Mouse (Mus musculus) embryonic facial prominence, embryonic 15.5 days (tissue): ENCODE measurements around the gene Lmna. TPM values are rescaled to one million over a fixed set of nuclear protein-coding genes. Genes with fewer than 3 reads are reported as not detected.

Source experiments
- ATAC-seq: fragments of 200-750 bp; cut with Nextera tagmentation; 2 replicates; pipeline ENCODE4 v1.8.0; 2017; ENCODE audit warnings: low read depth, moderate TSS enrichment; ENCODE audit not compliant: insufficient number of reproducible peaks, low FRiP score, low TSS enrichment
- H3K27ac ChIP-seq: fragments of 300-500 bp; sonication (generic); replicated peaks from 2 replicates; pipeline ENCODE4 v1.5.1; 2015; ENCODE audit warnings: mild to moderate bottlenecking, inconsistent platforms
- H3K27me3 ChIP-seq: fragments of 300-500 bp; sonication (generic); 2 replicates; pipeline ENCODE4 v1.6.1; 2015; ENCODE audit warnings: inconsistent platforms
- H3K36me3 ChIP-seq: fragments of 300-500 bp; sonication (generic); 2 replicates; pipeline ENCODE4 v1.6.1; 2015; ENCODE audit warnings: mild to moderate bottlenecking, inconsistent platforms
- H3K4me1 ChIP-seq: fragments of 300-500 bp; sonication (generic); 2 replicates; pipeline ENCODE4 v1.6.1; 2015; ENCODE audit warnings: inconsistent platforms
- H3K4me2 ChIP-seq: fragments of 300-500 bp; sonication (generic); replicated peaks from 2 replicates; pipeline ENCODE4 v1.6.1; 2015; ENCODE audit warnings: mild to moderate bottlenecking, inconsistent platforms
- H3K4me3 ChIP-seq: fragments of 300-500 bp; sonication (generic); replicated peaks from 2 replicates; pipeline ENCODE4 v1.5.1; 2015; ENCODE audit warnings: mild to moderate bottlenecking, inconsistent platforms
- H3K9ac ChIP-seq: fragments of 300-500 bp; sonication (generic); 2 replicates; pipeline ENCODE4 v1.6.1; 2015; ENCODE audit warnings: inconsistent platforms
- H3K9me3 ChIP-seq: fragments of 300-500 bp; sonication (generic); replicated peaks from 2 replicates; pipeline ENCODE4 v1.6.1; 2016; ENCODE audit warnings: inconsistent platforms
- WGBS: fragments of 180-500 bp; shearing (Covaris S2); methylation state at CpG from one replicate; pipeline ENCODE4 v1.1.7; 2015; 5-methylcytosine and 5-hydroxymethylcytosine counted together
- polyA plus RNA-seq: library from polyadenylated mRNA; unstranded; fragments of >200 nt; fragmentation: Nextera tagmentation; extraction: Ambion mirVana; gene quantifications from 2 replicates; pipeline ENCODE4 v1.2.1, GENCODE M21; 2015

Lmna gene
- polyA plus RNA-seq, 1 experiment from 2014 or later, result 625 TPM

GRCm38 (mm10) chr3:88464425-88464824 lies 45.3 kb downstream of the Lmna start:
- WGBS, result 45% methylated on average over 3 of the region's 3 CpGs
- H3K4me3 ChIP-seq, result no peak overlapping the region
- no peaks in the 10 kb centered on the region for H3K27me3 ChIP-seq
- no peak overlapping the region for H3K9ac ChIP-seq
- no peaks in the 10 kb centered on the region for H3K9me3 ChIP-seq
- no peak overlapping the region for H3K4me2 ChIP-seq
- ATAC-seq, result no peak
- H3K27ac ChIP-seq, result no peak overlapping the region
- peaks cover 10% of the 10 kb centered on the region; the same call in 1 of the 2 replicates for H3K4me1 ChIP-seq
- H3K36me3 ChIP-seq, result no peaks in the 10 kb centered on the region

DNA sequence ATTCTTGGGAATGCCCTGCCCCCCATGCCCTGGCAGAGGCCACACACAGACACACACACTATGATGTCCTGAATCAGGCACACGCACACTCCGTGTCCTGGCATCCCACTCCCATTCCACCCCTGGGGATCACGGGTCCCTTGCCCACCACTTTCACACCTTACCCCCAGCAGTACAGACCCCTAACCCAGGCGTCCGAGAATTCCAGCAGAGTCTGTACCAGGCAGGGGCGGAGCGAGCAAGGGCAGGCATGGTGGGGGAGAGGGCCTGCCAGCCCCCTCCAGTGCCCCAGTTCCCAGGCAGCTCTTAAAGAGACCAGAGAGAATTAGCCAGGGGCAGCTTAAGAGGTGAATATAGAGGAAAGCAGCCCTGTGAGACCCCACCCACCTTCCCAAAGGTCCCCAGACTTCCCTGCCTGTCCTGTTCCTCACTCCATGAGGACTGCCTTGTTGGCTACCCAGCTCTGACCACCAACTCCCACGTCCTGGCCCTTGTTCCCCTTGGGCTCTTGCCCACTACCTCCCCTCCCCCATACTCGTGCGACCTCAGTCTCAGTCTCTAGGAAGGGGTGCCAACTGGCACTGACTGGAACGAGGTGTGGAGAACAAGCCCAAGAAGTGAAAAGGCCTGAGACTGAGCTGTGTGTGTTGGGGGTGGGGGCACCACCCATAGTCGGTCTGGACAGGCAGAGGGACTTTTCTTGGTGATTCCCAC lies 48.6 kb downstream of the Lmna start, which contains the start of gene Sema4a:
Sema4a (minus strand) TSS at position 200 of the 714 bp plus-strand sequence.
- no peak for ATAC-seq
- H3K9me3 ChIP-seq, result no peaks in the 10 kb centered on the region
- H3K27me3 ChIP-seq, result no peaks in the 10 kb centered on the region
- H3K4me3 ChIP-seq, result no peak within 1 kb of the TSS
- H3K27ac ChIP-seq, result no peak within 1 kb of the TSS
- WGBS, result 33% methylated on average over 12 of the region's 12 CpGs
- no peak within 1 kb of the TSS for H3K4me2 ChIP-seq
- peaks cover 32% of the 10 kb centered on the region for H3K4me1 ChIP-seq
- H3K9ac ChIP-seq, result no peak within 1 kb of the TSS
- no peaks in the 10 kb centered on the region for H3K36me3 ChIP-seq

- Histone ChIP-seq H3K9ac (no peak overlapping the region), H3K27me3 (no peaks in the 10 kb centered on the region), H3K4me1 (peaks cover 41% of the 10 kb centered on the region), H3K9me3 (no peaks in the 10 kb centered on the region), H3K4me3 (no peak overlapping the region), H3K4me2 (no peak overlapping the region), H3K36me3 (no peaks in the 10 kb centered on the region), H3K27ac (no peak overlapping the region)
- 70% methylated on average over 5 of the region's 5 CpGs for WGBS
- no peak for ATAC-seq
Observed at GRCm38 (mm10) chr3:88460029-88460428, 49.7 kb downstream of the Lmna start.

DNA sequence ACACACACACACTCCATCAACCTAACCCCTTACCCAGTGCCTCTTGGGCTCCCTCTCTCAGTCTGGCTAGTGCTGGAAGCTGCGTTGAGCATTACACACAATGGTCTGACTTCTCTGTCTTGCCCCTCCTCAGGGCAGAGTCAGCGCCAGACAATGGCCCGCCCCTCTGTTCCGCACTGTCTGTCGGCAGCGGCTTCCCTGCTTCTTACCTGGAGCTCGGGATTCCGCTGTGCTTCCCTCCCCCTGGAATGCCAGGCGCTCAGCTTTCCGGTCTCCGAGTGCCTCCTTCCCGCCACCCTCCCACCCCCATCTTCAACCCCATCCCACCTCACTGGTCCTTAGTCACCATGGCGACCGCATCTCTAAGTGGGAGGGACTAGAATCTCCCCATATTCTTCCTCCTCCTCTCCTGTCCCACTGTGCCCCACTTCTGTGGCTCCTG lies 51.0 kb downstream of the Lmna start:
- H3K4me3 ChIP-seq, result peak overlapping the region; percentile 10; the same call in 1 of the 2 replicates
- no peaks in the 10 kb centered on the region for H3K27me3 ChIP-seq
- H3K9ac ChIP-seq, result no peak overlapping the region
- no peaks in the 10 kb centered on the region for H3K36me3 ChIP-seq
- WGBS, result 2% methylated on average over 14 of the region's 14 CpGs
- peaks cover 51% of the 10 kb centered on the region for H3K4me1 ChIP-seq
- H3K9me3 ChIP-seq, result no peaks in the 10 kb centered on the region
- H3K27ac ChIP-seq, result no peak overlapping the region
- peak overlapping the region; percentile 38 for H3K4me2 ChIP-seq
- ATAC-seq, result no peak

- no peak for ATAC-seq
- 68% methylated on average over 7 of the region's 7 CpGs for WGBS
- Histone ChIP-seq H3K9ac (no peak overlapping the region), H3K27ac (peak overlapping the region; percentile 4; the same call in 1 of the 2 replicates), H3K36me3 (no peaks in the 10 kb centered on the region), H3K4me1 (peaks cover 51% of the 10 kb centered on the region), H3K27me3 (no peaks in the 10 kb centered on the region), H3K4me3 (no peak overlapping the region), H3K4me2 (no peak overlapping the region), H3K9me3 (no peaks in the 10 kb centered on the region)
Observed at GRCm38 (mm10) chr3:88456746-88457532, 52.8 kb downstream of the Lmna start.

DNA sequence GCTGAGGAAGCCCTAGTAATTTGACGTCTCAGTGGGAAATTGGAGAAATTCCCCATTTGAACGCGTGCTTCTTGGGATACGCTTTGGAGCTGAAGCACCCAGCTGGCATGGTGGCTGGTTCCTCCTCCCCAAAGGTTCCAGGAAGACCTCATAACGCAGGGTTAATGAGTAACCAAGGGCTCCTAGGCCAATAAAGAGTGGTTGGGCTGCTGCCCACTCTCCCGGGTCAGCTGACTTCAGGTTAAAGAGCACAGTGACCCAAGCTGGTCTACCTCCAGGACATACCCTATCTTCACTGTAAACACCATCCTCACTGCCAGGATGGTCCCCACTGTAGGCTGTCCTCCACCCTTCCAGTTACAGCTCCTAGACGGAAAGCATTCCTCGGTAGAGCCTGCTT lies 53.4 kb downstream of the Lmna start:
- no peak overlapping the region for H3K4me2 ChIP-seq

GRCm38 (mm10) chr3:88455588-88456264 lies 54.0 kb downstream of the Lmna start:
- Histone ChIP-seq H3K4me2 (peak overlapping the region; percentile 27), H3K4me1 (peaks cover 43% of the 10 kb centered on the region), H3K36me3 (no peaks in the 10 kb centered on the region), H3K9ac (no peak overlapping the region), H3K4me3 (peak overlapping the region; percentile 16), H3K27me3 (no peaks in the 10 kb centered on the region), H3K27ac (peak overlapping the region; percentile 81), H3K9me3 (no peaks in the 10 kb centered on the region)
- ATAC-seq, result peak; percentile 17; the same call in 1 of the 2 replicates
- WGBS, result 65% methylated on average over 18 of the region's 18 CpGs

More for the DNA sequence above, 53.4 kb downstream of the Lmna start:
- peak overlapping the region; percentile 4; the same call in 1 of the 2 replicates for H3K27ac ChIP-seq
- no peak overlapping the region for H3K4me3 ChIP-seq
- no peaks in the 10 kb centered on the region for H3K9me3 ChIP-seq
- ATAC-seq, result no peak
- H3K4me1 ChIP-seq, result peaks cover 49% of the 10 kb centered on the region
- H3K36me3 ChIP-seq, result no peaks in the 10 kb centered on the region
- H3K9ac ChIP-seq, result no peak overlapping the region
- no peaks in the 10 kb centered on the region for H3K27me3 ChIP-seq
- 88% methylated on average over 8 of the region's 8 CpGs for WGBS

DNA sequence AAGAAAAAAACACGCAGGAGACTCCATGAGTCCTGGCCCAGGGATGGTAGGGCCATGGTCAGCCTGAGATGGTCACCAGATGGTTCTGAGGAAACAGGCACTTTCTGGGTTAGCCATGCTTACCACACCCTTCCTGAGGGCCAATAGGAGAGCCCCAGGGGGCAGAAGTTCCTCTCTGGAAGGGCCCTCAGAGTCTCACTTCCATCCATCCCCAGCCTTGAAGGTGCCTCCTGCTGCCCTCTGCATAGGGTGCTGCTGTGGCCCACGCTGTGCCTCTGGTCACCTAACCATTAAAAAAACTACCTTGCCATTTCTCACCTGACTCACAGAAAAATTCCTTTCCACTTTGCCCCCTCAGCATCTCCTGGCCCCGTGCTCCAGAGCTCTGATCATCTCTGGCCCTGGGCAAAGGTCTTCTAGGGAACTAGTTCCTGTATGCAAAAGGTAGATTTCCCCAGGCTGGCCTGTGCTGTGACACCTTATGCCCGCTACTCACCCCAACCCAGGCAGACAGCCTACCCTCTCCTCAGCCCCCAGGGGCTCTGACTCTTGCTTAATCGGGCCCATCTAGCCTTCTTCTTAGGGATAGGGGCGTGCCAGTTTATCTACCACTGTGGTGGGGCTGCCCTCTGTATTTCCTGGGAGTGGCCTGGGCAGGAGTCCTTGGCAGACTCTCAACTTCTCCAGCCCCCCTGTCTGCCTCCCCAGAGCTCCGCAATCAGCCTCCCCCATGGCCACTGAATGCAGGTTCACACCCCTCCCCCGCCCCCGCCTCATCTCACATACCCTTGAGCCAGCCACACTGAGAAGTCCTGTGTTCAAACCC lies 54.8 kb downstream of the Lmna start:
- peak; percentile 25; the same call in 1 of the 2 replicates for ATAC-seq
- no peaks in the 10 kb centered on the region for H3K36me3 ChIP-seq
- WGBS, result 53% methylated on average over 9 of the region's 9 CpGs
- peak overlapping the region; percentile 27 for H3K4me2 ChIP-seq
- peak overlapping the region; percentile 81 for H3K27ac ChIP-seq
- H3K27me3 ChIP-seq, result no peaks in the 10 kb centered on the region
- H3K9me3 ChIP-seq, result no peaks in the 10 kb centered on the region
- H3K4me1 ChIP-seq, result peaks cover 41% of the 10 kb centered on the region
- no peak overlapping the region for H3K9ac ChIP-seq
- H3K4me3 ChIP-seq, result peak overlapping the region; percentile 16

- Histone ChIP-seq H3K4me2 (peak overlapping the region; percentile 27; the same call in 1 of the 2 replicates), H3K9me3 (no peaks in the 10 kb centered on the region), H3K4me3 (no peak overlapping the region), H3K27ac (no peak overlapping the region), H3K27me3 (no peaks in the 10 kb centered on the region), H3K36me3 (no peaks in the 10 kb centered on the region), H3K9ac (no peak overlapping the region), H3K4me1 (peaks cover 47% of the 10 kb centered on the region)
- ATAC-seq, result no peak
- 49% methylated on average over 8 of the region's 8 CpGs for WGBS
Observed at GRCm38 (mm10) chr3:88453986-88454385, 55.8 kb downstream of the Lmna start.

DNA sequence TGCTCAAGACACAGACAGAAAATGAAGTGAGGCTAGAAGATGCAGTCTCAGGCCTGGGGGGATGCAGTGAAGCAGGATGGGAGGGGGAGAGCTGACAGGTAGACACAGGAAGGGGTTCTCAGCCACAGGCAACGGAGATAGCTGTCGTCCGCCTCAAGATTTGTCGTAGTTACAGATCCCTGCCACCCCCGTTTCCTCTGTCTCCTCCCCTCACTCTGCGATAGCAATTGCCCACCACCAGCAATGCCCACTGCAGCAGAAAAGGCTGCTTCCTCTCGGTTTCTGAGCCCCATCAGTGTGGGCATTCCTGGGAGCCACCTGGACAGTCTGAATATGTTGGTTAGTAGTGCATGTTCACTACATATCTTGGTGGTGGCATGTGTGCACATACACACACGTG lies 56.4 kb downstream of the Lmna start:
- H3K4me1 ChIP-seq, result peaks cover 42% of the 10 kb centered on the region
- no peak for ATAC-seq
- no peaks in the 10 kb centered on the region for H3K9me3 ChIP-seq
- no peak overlapping the region for H3K4me3 ChIP-seq
- no peak overlapping the region for H3K27ac ChIP-seq
- H3K36me3 ChIP-seq, result no peaks in the 10 kb centered on the region
- H3K4me2 ChIP-seq, result no peak overlapping the region
- no peak overlapping the region for H3K9ac ChIP-seq
- H3K27me3 ChIP-seq, result no peaks in the 10 kb centered on the region
- 42% methylated on average over 8 of the region's 8 CpGs for WGBS
